Mouse (Mus musculus) fat pad, adult 2 months (tissue): Measurements from ENCODE around the gene Pbx3.

Experiments used
- DNase-seq: peaks from one replicate; pipeline ENCODE4 v3.0.0-alpha.2; 2011; ENCODE audit warnings: low read depth, low spot score; ENCODE audit errors: extremely low read depth

Pbx3 gene

GRCm38 (mm10) chr2:34227688-34228087 lies 145.3 kb downstream of the Pbx3 start:
- DNase-seq, result no peak

GRCm38 (mm10) chr2:34225470-34225869 lies 147.5 kb downstream of the Pbx3 start:
- no peak for DNase-seq

- no peak for DNase-seq
Measured at GRCm38 (mm10) chr2:34221477-34221876, 151.5 kb downstream of the Pbx3 start.

GRCm38 (mm10) chr2:34219150-34219549 lies 153.8 kb downstream of the Pbx3 start:
- DNase-seq, result no peak

GRCm38 (mm10) chr2:34217596-34217995 lies 155.3 kb downstream of the Pbx3 start:
- no peak for DNase-seq

GRCm38 (mm10) chr2:34215496-34215895 lies 157.4 kb downstream of the Pbx3 start:
- DNase-seq, result no peak

- DNase-seq, result no peak
Measured at GRCm38 (mm10) chr2:34212418-34212817, 160.5 kb downstream of the Pbx3 start.

GRCm38 (mm10) chr2:34204797-34205196 lies 168.1 kb downstream of the Pbx3 start:
- DNase-seq, result no peak

- no peak for DNase-seq
Measured at GRCm38 (mm10) chr2:34204325-34204724, 168.6 kb downstream of the Pbx3 start.

GRCm38 (mm10) chr2:34193870-34194820 lies 178.8 kb downstream of the Pbx3 start:
- DNase-seq, result no peak

GRCm38 (mm10) chr2:34193276-34193675 lies 179.7 kb downstream of the Pbx3 start:
- no peak for DNase-seq

GRCm38 (mm10) chr2:34187366-34187765 lies 185.6 kb downstream of the Pbx3 start:
- DNase-seq, result no peak

- DNase-seq, result no peak
Measured at GRCm38 (mm10) chr2:34181600-34181999, 191.3 kb downstream of the Pbx3 start.

GRCm38 (mm10) chr2:34179299-34179698 lies 193.6 kb downstream of the Pbx3 start:
- no peak for DNase-seq

GRCm38 (mm10) chr2:34178653-34179052 lies 194.3 kb downstream of the Pbx3 start:
- DNase-seq, result no peak

- no peak for DNase-seq
Measured at GRCm38 (mm10) chr2:34170424-34170823, 202.5 kb downstream of the Pbx3 start.

- DNase-seq, result no peak
Measured at GRCm38 (mm10) chr2:34169626-34170025, 203.3 kb downstream of the Pbx3 start.

- no peak for DNase-seq
Measured at GRCm38 (mm10) chr2:34168191-34168590, 204.8 kb downstream of the Pbx3 start.

GRCm38 (mm10) chr2:34162484-34162883 lies 210.5 kb downstream of the Pbx3 start:
- DNase-seq, result no peak

- no peak for DNase-seq
Measured at GRCm38 (mm10) chr2:34157746-34158145, 215.2 kb downstream of the Pbx3 start.

- DNase-seq, result no peak
Measured at GRCm38 (mm10) chr2:34154833-34155232, 218.1 kb downstream of the Pbx3 start.

GRCm38 (mm10) chr2:34153336-34153735 lies 219.6 kb downstream of the Pbx3 start:
- DNase-seq, result no peak

- no peak for DNase-seq
Measured at GRCm38 (mm10) chr2:34150560-34150959, 222.4 kb downstream of the Pbx3 start.
